ENCODE assay signal across 30 mouse cellular contexts in genomic region chr9:15886756-15887155, GRCm38 (mm10). TPM values are rescaled to one million over a fixed set of nuclear protein-coding genes. Genes with fewer than 3 reads are reported as not detected.
A peak's percentile ranks its signal among the peaks of the same experiment; 100 is the strongest.
DNase-seq lines count a peak whose midpoint lies in the region; ATAC-seq and TF ChIP-seq lines count a peak whose summit lies in the region.
"Had no signal": no experiment of that assay in that cellular context is flagged by ENCODE, and none has a peak within 500 bp of the region (broad histone marks: within the 10 kb centered on the region; RNA-seq: fewer than 3 reads in every experiment).

No protein-coding gene starts in this region.

- H3K9me3 ChIP-seq in forebrain, postnatal 0 days (ENCODE audit: low read length) = no peaks in the 10 kb centered on the region
- no peaks in the 10 kb centered on the region for H3K9me3 ChIP-seq in forebrain, embryonic 15.5 days
- H3K9me3 ChIP-seq: heart, embryonic 10.5 days; hindbrain, embryonic 15.5 days; limb, embryonic 10.5 days; midbrain, embryonic 13.5 days had no signal

- no peak overlapping the region for H3K4me2 ChIP-seq in forebrain, postnatal 0 days (ENCODE audit: low read depth)
- no peak overlapping the region for H3K4me2 ChIP-seq in forebrain, embryonic 15.5 days (replicated peaks)
- H3K4me2 ChIP-seq: hindbrain, embryonic 15.5 days; midbrain, embryonic 13.5 days had no signal

- whole genome bisulfite sequencing in forebrain, postnatal 0 days = 51% methylated on average over 5 of the region's 5 CpGs
- 56% methylated on average over 5 of the region's 5 CpGs for WGBS in forebrain, embryonic 15.5 days

- peak; percentile 83 for ATAC-seq in forebrain, postnatal 0 days
- ATAC-seq in forebrain, embryonic 15.5 days (replicated peaks) = no peak; the same call in 1 of the 2 replicates
- ATAC-seq: liver, postnatal 0 days; midbrain, embryonic 13.5 days had no signal

- H3K27ac ChIP-seq in forebrain, postnatal 0 days (ENCODE audit: low read depth, low read length) = no peak overlapping the region
- H3K27ac ChIP-seq in forebrain, embryonic 15.5 days (replicated peaks) = no peak overlapping the region
- H3K27ac ChIP-seq: gastrocnemius, adult 2 months; heart, embryonic 10.5 days; hindbrain, embryonic 15.5 days; limb, embryonic 10.5 days; midbrain, embryonic 13.5 days; stomach, postnatal 0 days had no signal

- H3K36me3 ChIP-seq in forebrain, postnatal 0 days (ENCODE audit: insufficient read depth) = no peaks in the 10 kb centered on the region
- no peaks in the 10 kb centered on the region for H3K36me3 ChIP-seq in forebrain, embryonic 15.5 days
- H3K36me3 ChIP-seq: heart, embryonic 10.5 days; hindbrain, embryonic 15.5 days; limb, embryonic 10.5 days; midbrain, embryonic 13.5 days had no signal

- peak; percentile 38 for DNase-seq in forebrain, postnatal 0 days
- DNase-seq in layer of hippocampus, adult 9-11 months = peak; percentile 21
- DNase-seq in layer of hippocampus, adult 8-10 months (ENCODE audit: low spot score in 2 of 2) = no peak
- DNase-seq in right cerebral cortex, postnatal 10 days (ENCODE audit: low spot score in 2 of 2) = peak; percentile 35 to 46
- no peak for DNase-seq in right cerebral cortex, postnatal 25 days
- peak; percentile 12 to 31 for DNase-seq in right cerebral cortex, postnatal 36 days (ENCODE audit: low spot score in 2 of 2)
- no peak for DNase-seq in cerebellum, postnatal 25 days
- DNase-seq: adrenal gland, postnatal 25 days; cerebellum, adult 18-20 months; gastrocnemius, adult 2 months; kidney, adult 11 months; layer of hippocampus, postnatal 36 days; liver, postnatal 0 days; lung, postnatal 10 days; thymus, postnatal 14 days had no signal

- H3K4me1 ChIP-seq in forebrain, postnatal 0 days (ENCODE audit: insufficient read depth) = no peaks in the 10 kb centered on the region
- no peaks in the 10 kb centered on the region for H3K4me1 ChIP-seq in forebrain, embryonic 15.5 days
- H3K4me1 ChIP-seq: hindbrain, embryonic 15.5 days; limb, embryonic 10.5 days; midbrain, embryonic 13.5 days had no signal

- TF ChIP-seq CTCF in forebrain, postnatal 0 days (IDR thresholded peaks at IDR 0.05; ENCODE audit: low read depth) = no peak

- H3K4me3 ChIP-seq in forebrain, postnatal 0 days (ENCODE audit: low read depth, low read length) = no peak overlapping the region
- no peak overlapping the region for H3K4me3 ChIP-seq in forebrain, embryonic 15.5 days
- H3K4me3 ChIP-seq: gastrocnemius, adult 2 months; heart, embryonic 10.5 days; hindbrain, embryonic 15.5 days; limb, embryonic 10.5 days; midbrain, embryonic 13.5 days had no signal

- no peaks in the 10 kb centered on the region for H3K27me3 ChIP-seq in forebrain, postnatal 0 days (ENCODE audit: insufficient read depth, low read length)
- no peaks in the 10 kb centered on the region for H3K27me3 ChIP-seq in forebrain, embryonic 15.5 days
- H3K27me3 ChIP-seq: CH12.LX; hindbrain, embryonic 15.5 days; midbrain, embryonic 13.5 days had no signal

- H3K9ac ChIP-seq in forebrain, postnatal 0 days = no peak overlapping the region
- no peak overlapping the region for H3K9ac ChIP-seq in forebrain, embryonic 15.5 days (replicated peaks)
- H3K9ac ChIP-seq: hindbrain, embryonic 15.5 days; liver, postnatal 0 days; midbrain, embryonic 13.5 days had no signal

RNA-seq across cellular contexts. Expression of gene Mtnr1b, which starts 12.4 kb away (rescaled TPM):
- not detected in 2 replicates for total RNA-seq in forebrain, postnatal 0 days (2014; rRNA removed)
- not detected in 2 replicates for polyA plus RNA-seq in forebrain, postnatal 0 days (2015; fragmentation: Nextera tagmentation; extraction: Ambion mirVana)
- not detected in 2 replicates for polyA plus RNA-seq in forebrain, embryonic 15.5 days (2015; fragmentation: Nextera tagmentation; extraction: Ambion mirVana)
- not detected for total RNA-seq in layer of hippocampus, adult 8-10 months (2022)
- total RNA-seq: adrenal gland, postnatal 25 days; CH12.LX; common myeloid progenitor, adult 5-6 weeks; gastrocnemius, adult 2 months; layer of hippocampus, postnatal 36 days; liver, adult 2 months; megakaryocyte progenitor cell, adult 5-6 weeks; MEL had no signal
- polyA plus RNA-seq: embryonic facial prominence, embryonic 11.5 days; gonadal fat pad, adult 2 months; heart, embryonic 10.5 days; heart, postnatal 0 days; hindbrain, embryonic 15.5 days; kidney, embryonic 16.5 days; limb, embryonic 10.5 days; liver, adult 2 months; liver, postnatal 0 days; midbrain, embryonic 13.5 days; stomach, postnatal 0 days had no signal

Comparison
In these comparisons a context has a peak if more than half of its experiments do, and no peak if none do; other contexts are left out.
1. DNase-seq: peak in forebrain, postnatal 0 days (single experiment), layer of hippocampus, adult 9-11 months (single experiment), right cerebral cortex, postnatal 10 days (2 of 2) and right cerebral cortex, postnatal 36 days (2 of 2); none in layer of hippocampus, adult 8-10 months (0 of 2), right cerebral cortex, postnatal 25 days (single experiment) and cerebellum, postnatal 25 days (0 of 2).